In the genomic region with DNA sequence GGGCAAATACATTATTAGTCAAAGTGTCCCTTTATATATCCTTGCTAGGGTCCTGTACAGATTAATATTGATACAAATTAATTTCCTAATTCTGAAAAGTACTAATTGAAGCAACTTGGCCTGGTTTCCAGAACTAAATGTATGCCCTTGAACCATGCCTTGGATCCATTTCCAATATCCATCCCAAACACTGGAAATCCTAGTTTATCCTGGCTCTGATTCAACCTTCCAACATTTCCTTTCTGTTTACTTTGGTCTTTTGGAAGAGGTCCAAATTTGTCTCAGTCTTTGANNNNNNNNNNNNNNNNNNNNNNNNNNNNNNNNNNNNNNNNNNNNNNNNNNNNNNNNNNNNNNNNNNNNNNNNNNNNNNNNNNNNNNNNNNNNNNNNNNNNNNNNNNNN, we compare ENCODE assay signal across 21 mouse cellular contexts.
DNase-seq lines count a peak whose midpoint lies in the region; ATAC-seq and TF ChIP-seq lines count a peak whose summit lies in the region.
"Had no signal": no experiment of that assay in that cellular context is flagged by ENCODE, and none has a peak within 500 bp of the region (broad histone marks: within the 10 kb centered on the region; RNA-seq: fewer than 3 reads in every experiment).

No protein-coding gene starts in this region.

- ATAC-seq in forebrain, embryonic 15.5 days (replicated peaks): peak; percentile 46; the same call in 1 of the 2 replicates
- no peak; the same call in 1 of the 2 replicates for ATAC-seq in forebrain, embryonic 13.5 days
- ATAC-seq in lung, embryonic 16.5 days (ENCODE audit: low read depth): peak; percentile 39; the same call in 1 of the 2 replicates
- ATAC-seq: intestine, embryonic 16.5 days had no signal

- no peak for TF ChIP-seq CTCF in lung, adult 2 months (IDR thresholded peaks at IDR 0.05; ENCODE audit: insufficient read depth, low read length)
- TF ChIP-seq CTCF in brain, embryonic 14.5 days (IDR thresholded peaks at IDR 0.05; ENCODE audit: borderline replicate concordance, extremely low read depth, insufficient read depth, insufficient read length): no peak

- H3K4me1 ChIP-seq in forebrain, embryonic 15.5 days: peaks cover 13% of the 10 kb centered on the region
- peaks cover 9% of the 10 kb centered on the region; the same call in 1 of the 2 replicates for H3K4me1 ChIP-seq in forebrain, embryonic 13.5 days
- H3K4me1 ChIP-seq in lung, embryonic 16.5 days (replicated peaks; ENCODE audit: control insufficient read depth, insufficient read depth, low read length): peaks cover 8% of the 10 kb centered on the region; the same call in 1 of the 2 replicates
- H3K4me1 ChIP-seq in lung, adult 2 months (ENCODE audit: control insufficient read depth, insufficient read depth, low read length): peaks cover 2% of the 10 kb centered on the region; the same call in 1 of the 2 replicates
- H3K4me1 ChIP-seq: embryonic facial prominence, embryonic 15.5 days; hindbrain, embryonic 12.5 days; megakaryocyte, embryonic 14.5 days; neural tube, embryonic 13.5 days had no signal

- DNase-seq in kidney, adult 9 months: peak; percentile 15
- DNase-seq in kidney, postnatal 4 days: no peak
- DNase-seq in lung, adult 2 months: no peak
- peak; percentile 90 for DNase-seq in brain, embryonic 14.5 days (ENCODE audit: low read depth)
- no peak for DNase-seq in embryo, embryonic 10.5 days (ENCODE audit: low spot score)
- DNase-seq: adrenal gland, postnatal 10 days; gastrocnemius, adult 2 months; heart, adult 11 months; kidney, postnatal 25 days; thymus, postnatal 14 days had no signal

- H3K9ac ChIP-seq in forebrain, embryonic 15.5 days (replicated peaks): no peak overlapping the region
- no peak overlapping the region for H3K9ac ChIP-seq in forebrain, embryonic 13.5 days
- H3K9ac ChIP-seq in lung, embryonic 16.5 days (ENCODE audit: low read length): no peak overlapping the region
- H3K9ac ChIP-seq: embryonic facial prominence, embryonic 15.5 days; heart, embryonic 15.5 days; hindbrain, embryonic 12.5 days; limb, embryonic 13.5 days; neural tube, embryonic 13.5 days had no signal

- H3K27ac ChIP-seq in forebrain, embryonic 15.5 days (replicated peaks): no peak overlapping the region
- no peak overlapping the region for H3K27ac ChIP-seq in forebrain, embryonic 13.5 days
- H3K27ac ChIP-seq in lung, embryonic 16.5 days (ENCODE audit: low read length): no peak overlapping the region
- H3K27ac ChIP-seq: embryonic facial prominence, embryonic 15.5 days; gastrocnemius, adult 2 months; heart, embryonic 15.5 days; hindbrain, embryonic 12.5 days; limb, embryonic 13.5 days; neural tube, embryonic 13.5 days had no signal

- no peaks in the 10 kb centered on the region for H3K36me3 ChIP-seq in forebrain, embryonic 15.5 days
- H3K36me3 ChIP-seq in forebrain, embryonic 13.5 days (ENCODE audit: poor library complexity, severe bottlenecking): no peaks in the 10 kb centered on the region
- no peaks in the 10 kb centered on the region for H3K36me3 ChIP-seq in lung, embryonic 16.5 days (ENCODE audit: control insufficient read depth, insufficient read depth, low read length)
- H3K36me3 ChIP-seq: embryonic facial prominence, embryonic 15.5 days; heart, embryonic 15.5 days; hindbrain, embryonic 12.5 days; limb, embryonic 13.5 days; neural tube, embryonic 13.5 days had no signal

- H3K4me2 ChIP-seq in forebrain, embryonic 15.5 days (replicated peaks): no peak overlapping the region
- H3K4me2 ChIP-seq in forebrain, embryonic 13.5 days: no peak overlapping the region
- H3K4me2 ChIP-seq in lung, embryonic 16.5 days (ENCODE audit: low read depth, low read length): no peak overlapping the region
- H3K4me2 ChIP-seq: embryonic facial prominence, embryonic 15.5 days; heart, embryonic 15.5 days; hindbrain, embryonic 12.5 days; limb, embryonic 13.5 days; neural tube, embryonic 13.5 days had no signal

- no peak overlapping the region for H3K4me3 ChIP-seq in forebrain, embryonic 15.5 days
- H3K4me3 ChIP-seq in forebrain, embryonic 13.5 days: no peak overlapping the region
- no peak overlapping the region for H3K4me3 ChIP-seq in lung, embryonic 16.5 days (ENCODE audit: low read length)
- no peak overlapping the region for H3K4me3 ChIP-seq in lung, adult 2 months (replicated peaks; ENCODE audit: extremely low read depth, low read depth, low read length)
- H3K4me3 ChIP-seq: embryonic facial prominence, embryonic 15.5 days; gastrocnemius, adult 2 months; heart, embryonic 15.5 days; hindbrain, embryonic 12.5 days; limb, embryonic 13.5 days; megakaryocyte, embryonic 14.5 days; neural tube, embryonic 13.5 days had no signal

- H3K9me3 ChIP-seq in forebrain, embryonic 15.5 days: no peaks in the 10 kb centered on the region
- H3K9me3 ChIP-seq in forebrain, embryonic 13.5 days (replicated peaks): no peaks in the 10 kb centered on the region
- no peaks in the 10 kb centered on the region for H3K9me3 ChIP-seq in lung, embryonic 16.5 days (ENCODE audit: control insufficient read depth, low read length)
- H3K9me3 ChIP-seq: embryonic facial prominence, embryonic 15.5 days; heart, embryonic 15.5 days; hindbrain, embryonic 12.5 days; limb, embryonic 13.5 days; megakaryocyte, embryonic 14.5 days; neural tube, embryonic 13.5 days had no signal

- no peaks in the 10 kb centered on the region for H3K27me3 ChIP-seq in forebrain, embryonic 15.5 days
- H3K27me3 ChIP-seq in forebrain, embryonic 13.5 days: no peaks in the 10 kb centered on the region
- no peaks in the 10 kb centered on the region for H3K27me3 ChIP-seq in lung, embryonic 16.5 days (ENCODE audit: control insufficient read depth, insufficient read depth, low read depth, low read length)
- H3K27me3 ChIP-seq: CH12.LX; embryonic facial prominence, embryonic 15.5 days; heart, embryonic 15.5 days; hindbrain, embryonic 12.5 days; limb, embryonic 13.5 days; megakaryocyte, embryonic 14.5 days; neural tube, embryonic 13.5 days had no signal

- TF ChIP-seq POLR2A in lung, adult 2 months (IDR thresholded peaks at IDR 0.05; ENCODE audit: borderline replicate concordance, extremely low read depth, low read depth, low read length): no peak
- no peak for TF ChIP-seq POLR2A in brain, embryonic 14.5 days (IDR thresholded peaks at IDR 0.05; ENCODE audit: borderline replicate concordance, extremely low read depth, insufficient read depth, insufficient read length, poor library complexity, severe bottlenecking)

Comparison
In these comparisons a context has a peak if more than half of its experiments do, and no peak if none do; other contexts are left out.
1. DNase-seq: peak in kidney, adult 9 months (single experiment) and brain, embryonic 14.5 days (single experiment); none in kidney, postnatal 4 days (0 of 2), lung, adult 2 months (single experiment) and embryo, embryonic 10.5 days (single experiment).